Mouse (Mus musculus) lung, embryonic 14.5 days (tissue): ENCODE results near the gene Zfp213. TPM values are rescaled to one million over a fixed set of nuclear protein-coding genes. Genes with fewer than 3 reads are reported as not detected.

ENCODE experiments used
- ATAC-seq: fragments of 200-750 bp; cut with Nextera tagmentation; 2 replicates; pipeline ENCODE4 v1.8.0; 2017; ENCODE audit warnings: mild to moderate bottlenecking, moderate TSS enrichment, moderate library complexity; ENCODE audit not compliant: insufficient read depth
- DNase-seq: peaks from one replicate; pipeline ENCODE4 v3.0.0-alpha.2; 2015
- H3K27ac ChIP-seq: fragments of 300-500 bp; sonication (generic); 2 replicates; pipeline ENCODE4 v1.5.1; 2014; ENCODE audit warnings: low read depth, mild to moderate bottlenecking, moderate library complexity
- H3K27me3 ChIP-seq: fragments of 300-500 bp; sonication (generic); 2 replicates; pipeline ENCODE4 v1.6.1; 2014; ENCODE audit warnings: low read length, control low read depth; ENCODE audit not compliant: insufficient read depth
- H3K36me3 ChIP-seq: fragments of 300-500 bp; sonication (generic); 2 replicates; pipeline ENCODE4 v1.6.1; 2014; ENCODE audit warnings: control low read depth; ENCODE audit not compliant: insufficient read depth
- H3K4me1 ChIP-seq: fragments of 300-500 bp; sonication (generic); 2 replicates; pipeline ENCODE4 v1.6.1; 2014; ENCODE audit warnings: antibody characterized with exemption, control low read depth; ENCODE audit not compliant: insufficient read depth
- H3K4me2 ChIP-seq: fragments of 300-500 bp; sonication (generic); 2 replicates; pipeline ENCODE4 v1.6.1; 2014; ENCODE audit warnings: mild to moderate bottlenecking
- H3K4me3 ChIP-seq: fragments of 300-500 bp; sonication (generic); 2 replicates; pipeline ENCODE4 v1.5.1; 2014; ENCODE audit warnings: low read depth, low read length
- H3K9ac ChIP-seq: fragments of 300-500 bp; sonication (generic); 2 replicates; pipeline ENCODE4 v1.6.1; 2014
- H3K9me3 ChIP-seq: fragments of 300-500 bp; sonication (generic); 2 replicates; pipeline ENCODE4 v1.6.1; 2016; ENCODE audit warnings: low read depth, low read length, control low read depth
- CTCF ChIP-seq: IDR thresholded peaks from 2 replicates; pipeline ENCODE4 v1.5.1; 2016; ENCODE audit warnings: antibody characterized with exemption, low read depth
- WGBS: fragments of 180-500 bp; shearing (Covaris S2); extraction: QIAGEN DNeasy Blood & Tissue Kit; methylation state at CpG from one replicate; pipeline ENCODE4 v1.1.7; 2014; 5-methylcytosine and 5-hydroxymethylcytosine counted together
- polyA plus RNA-seq: library from polyadenylated mRNA; unstranded; fragments of >200 nt; fragmentation: Nextera tagmentation; extraction: Ambion mirVana; gene quantifications from 2 replicates; pipeline ENCODE4 v1.2.1, GENCODE M21; 2014

The Zfp213 gene
- polyA plus RNA-seq, 1 experiment from 2014 or later, result 24.7 TPM

DNA sequence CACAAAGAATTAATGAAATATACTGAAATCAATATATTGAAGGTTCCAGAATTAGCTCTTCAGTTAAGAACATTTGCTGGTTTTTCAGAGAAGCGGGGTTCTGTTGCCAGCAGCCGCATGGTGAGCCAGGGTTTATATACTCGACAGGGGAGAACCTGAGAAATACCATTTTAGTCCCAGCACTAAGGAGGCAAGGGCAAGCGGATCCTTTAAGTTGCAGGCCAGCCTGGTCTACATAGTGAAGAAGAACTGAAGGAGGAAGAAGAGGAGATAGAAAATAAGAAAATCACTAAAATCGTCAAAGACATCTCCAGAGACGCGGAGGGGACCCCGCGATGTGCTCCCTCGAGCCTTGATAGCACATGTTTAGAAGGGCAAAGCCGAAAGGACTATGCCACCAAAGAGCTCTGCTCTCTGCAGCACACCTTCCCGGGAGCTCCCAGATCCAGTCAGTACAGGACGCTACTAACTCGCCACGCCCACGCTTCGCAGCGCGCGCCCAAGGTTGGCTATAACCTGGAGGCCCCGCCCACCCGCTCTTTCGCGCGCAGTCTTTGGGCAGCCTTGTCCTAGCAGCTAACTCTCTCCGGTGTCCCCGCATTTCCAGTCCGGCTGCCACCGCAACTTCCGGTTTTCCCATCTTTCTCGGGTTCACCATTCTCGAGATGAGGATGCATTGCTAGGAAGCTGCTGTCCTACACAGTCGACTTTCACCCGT lies 28.3 kb upstream of the Zfp213 start:
- peak; percentile 99 for DNase-seq
- H3K36me3 ChIP-seq, result no peaks in the 10 kb centered on the region
- no peaks in the 10 kb centered on the region for H3K9me3 ChIP-seq
- ATAC-seq, result peak; percentile 100
- peak overlapping the region; percentile 70 for H3K27ac ChIP-seq
- H3K27me3 ChIP-seq, result no peaks in the 10 kb centered on the region
- H3K4me3 ChIP-seq, result peak overlapping the region; percentile 50
- 6% methylated on average over 34 of the region's 34 CpGs for WGBS
- H3K4me2 ChIP-seq, result peak overlapping the region; percentile 90
- H3K4me1 ChIP-seq, result 0 out of 2 replicates have a peak, but pooled peaks cover 5% of the 10 kb centered on the region
- peak overlapping the region; percentile 67 for H3K9ac ChIP-seq
- TF ChIP-seq CTCF, result no peak

DNA sequence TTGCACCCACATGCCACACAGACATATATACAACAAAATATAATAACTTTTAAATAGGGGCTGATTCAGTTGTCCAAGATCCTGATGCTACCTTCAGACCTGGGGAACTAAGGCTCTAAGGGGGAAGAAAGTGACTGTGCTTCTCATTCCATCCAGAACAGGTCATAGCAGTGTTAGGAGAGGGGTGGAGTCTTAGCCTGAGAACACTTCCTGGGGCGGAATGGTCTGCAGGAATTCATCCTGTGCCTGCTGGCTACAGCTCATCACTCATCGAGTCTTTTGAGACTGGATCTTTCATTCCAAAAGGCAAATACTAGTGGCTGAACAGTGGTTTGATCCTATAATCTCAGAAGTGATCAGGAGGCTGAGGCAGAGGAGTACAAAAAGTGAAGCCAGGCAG lies 23.2 kb upstream of the Zfp213 start:
- ATAC-seq, result no peak
- 55% methylated on average over 2 of the region's 2 CpGs for WGBS

DNA sequence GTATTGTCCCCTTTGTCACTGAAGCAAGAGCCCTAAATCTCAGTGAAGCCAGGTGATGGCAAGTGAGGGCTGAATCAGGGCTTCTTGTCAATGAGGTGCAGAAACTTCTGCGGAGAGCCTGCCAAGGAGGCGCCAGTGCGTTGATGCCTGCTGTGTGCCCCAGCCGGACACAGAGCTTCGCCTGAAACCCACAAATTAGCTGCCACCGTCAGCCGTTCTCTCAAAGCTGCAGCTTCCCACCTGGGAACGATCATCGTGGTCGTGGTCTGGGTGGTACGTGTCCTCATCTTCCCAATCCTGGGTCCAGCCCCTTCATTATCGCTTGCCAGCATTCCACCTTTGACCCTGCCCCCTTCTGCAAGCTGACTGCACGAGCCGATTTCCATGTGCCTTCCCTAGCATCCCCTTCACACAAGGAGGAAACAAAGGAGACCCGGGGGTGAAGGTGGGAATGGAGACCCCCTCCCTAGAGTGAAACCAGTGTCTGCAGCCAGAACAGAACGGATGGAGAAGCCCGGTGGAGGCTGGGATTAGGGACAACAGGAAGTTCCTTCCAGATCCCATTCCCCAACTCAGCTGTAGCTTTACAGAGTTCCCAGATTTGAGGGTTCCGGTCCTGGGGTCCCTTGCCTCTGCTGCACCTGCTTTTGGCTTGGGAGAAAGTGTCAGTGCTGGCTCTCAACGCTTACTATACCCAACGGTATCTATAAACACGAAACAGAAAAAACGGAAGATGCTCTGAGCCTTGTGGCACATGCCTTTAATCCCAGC lies 21.9 kb upstream of the Zfp213 start:
- TF ChIP-seq CTCF, result no peak
- Histone ChIP-seq H3K9me3 (no peaks in the 10 kb centered on the region), H3K4me1 (0 out of 2 replicates have a peak, but pooled peaks cover 4% of the 10 kb centered on the region), H3K4me2 (peak overlapping the region; percentile 82), H3K4me3 (peak overlapping the region; percentile 71), H3K9ac (peak overlapping the region; percentile 80), H3K36me3 (peaks cover 13% of the 10 kb centered on the region; the same call in 1 of the 2 replicates), H3K27me3 (no peaks in the 10 kb centered on the region), H3K27ac (no peak overlapping the region)
- peak; percentile 90 for DNase-seq
- under 1% methylated on average over 22 of the region's 22 CpGs for WGBS
- peak; percentile 90 for ATAC-seq

More for the DNA sequence above, 23.2 kb upstream of the Zfp213 start:
- no peak overlapping the region for H3K4me3 ChIP-seq
- H3K9me3 ChIP-seq, result no peaks in the 10 kb centered on the region
- no peak for DNase-seq
- no peak overlapping the region for H3K27ac ChIP-seq
- 0 out of 2 replicates have a peak, but pooled peaks cover 9% of the 10 kb centered on the region for H3K36me3 ChIP-seq
- 0 out of 2 replicates have a peak, but pooled peaks cover 6% of the 10 kb centered on the region for H3K4me1 ChIP-seq
- no peak overlapping the region for H3K4me2 ChIP-seq
- H3K27me3 ChIP-seq, result no peaks in the 10 kb centered on the region
- no peak overlapping the region for H3K9ac ChIP-seq
- TF ChIP-seq CTCF, result no peak

DNA sequence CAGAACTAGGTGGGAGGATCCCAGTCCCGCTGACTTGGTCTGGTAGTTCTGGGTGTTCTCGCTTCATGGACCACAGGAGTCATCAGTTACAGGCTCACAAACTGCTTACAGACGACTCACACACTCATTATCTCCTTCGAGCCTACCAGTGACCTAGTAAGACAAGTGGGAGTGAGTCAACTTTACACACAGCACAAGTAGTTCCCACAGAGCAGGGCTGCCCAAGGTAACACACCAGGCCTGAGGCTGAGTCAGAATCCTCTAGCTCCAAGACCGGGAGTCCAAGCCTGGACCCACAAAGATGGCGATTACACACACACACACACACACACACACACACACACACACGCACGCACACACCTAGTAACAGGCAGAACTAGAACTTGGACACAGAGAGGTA lies 20.7 kb upstream of the Zfp213 start:
- peak overlapping the region; percentile 82 for H3K4me2 ChIP-seq
- H3K36me3 ChIP-seq, result peaks cover 24% of the 10 kb centered on the region
- no peaks in the 10 kb centered on the region for H3K9me3 ChIP-seq
- H3K27ac ChIP-seq, result no peak overlapping the region
- H3K4me3 ChIP-seq, result peak overlapping the region; percentile 71
- no peaks in the 10 kb centered on the region for H3K27me3 ChIP-seq
- DNase-seq (no peak), ATAC-seq (no peak)
- WGBS, result 75% methylated on average over 8 of the region's 8 CpGs
- H3K4me1 ChIP-seq, result 0 out of 2 replicates have a peak, but pooled peaks cover 4% of the 10 kb centered on the region
- peak overlapping the region; percentile 1; the same call in 1 of the 2 replicates for H3K9ac ChIP-seq
- TF ChIP-seq CTCF, result no peak

DNA sequence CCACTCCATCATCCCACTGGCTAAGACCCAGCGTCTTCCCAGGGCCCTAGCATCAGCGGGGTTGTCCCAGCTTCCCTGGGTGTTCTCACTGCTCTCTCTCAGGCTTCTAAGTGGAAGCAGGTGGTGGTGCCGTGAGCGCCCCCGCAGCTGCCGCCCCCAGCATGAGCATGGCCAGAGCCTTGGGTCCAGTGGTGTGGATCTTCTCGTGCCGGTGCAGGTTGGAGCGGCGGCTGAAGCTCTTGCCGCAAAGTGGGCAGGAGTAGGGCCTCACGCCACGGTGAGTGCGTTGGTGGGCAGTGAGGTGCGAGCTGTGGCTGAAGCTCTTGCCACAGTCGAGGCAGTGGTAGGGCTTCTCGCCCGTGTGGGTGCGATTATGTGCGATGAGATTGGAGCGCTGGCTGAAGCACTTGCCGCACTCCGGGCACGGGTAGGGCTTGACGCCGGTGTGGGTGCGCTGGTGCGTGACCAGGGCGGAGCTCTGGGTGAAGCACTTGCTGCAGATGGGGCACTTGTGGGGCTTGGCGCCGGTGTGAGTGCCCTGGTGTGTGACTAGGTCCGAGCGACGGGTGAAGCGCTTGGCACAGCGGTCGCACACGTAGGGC lies 12.0 kb upstream of the Zfp213 start:
- H3K36me3 ChIP-seq, result peaks cover 65% of the 10 kb centered on the region
- no peak overlapping the region for H3K4me2 ChIP-seq
- no peaks in the 10 kb centered on the region for H3K4me1 ChIP-seq
- no peaks in the 10 kb centered on the region; the same call in 1 of the 2 replicates for H3K9me3 ChIP-seq
- no peak overlapping the region for H3K27ac ChIP-seq
- 97% methylated on average over 38 of the region's 38 CpGs for WGBS
- no peak for DNase-seq
- H3K27me3 ChIP-seq, result no peaks in the 10 kb centered on the region
- TF ChIP-seq CTCF, result no peak
- H3K4me3 ChIP-seq, result no peak overlapping the region
- no peak overlapping the region for H3K9ac ChIP-seq
- ATAC-seq, result no peak

DNA sequence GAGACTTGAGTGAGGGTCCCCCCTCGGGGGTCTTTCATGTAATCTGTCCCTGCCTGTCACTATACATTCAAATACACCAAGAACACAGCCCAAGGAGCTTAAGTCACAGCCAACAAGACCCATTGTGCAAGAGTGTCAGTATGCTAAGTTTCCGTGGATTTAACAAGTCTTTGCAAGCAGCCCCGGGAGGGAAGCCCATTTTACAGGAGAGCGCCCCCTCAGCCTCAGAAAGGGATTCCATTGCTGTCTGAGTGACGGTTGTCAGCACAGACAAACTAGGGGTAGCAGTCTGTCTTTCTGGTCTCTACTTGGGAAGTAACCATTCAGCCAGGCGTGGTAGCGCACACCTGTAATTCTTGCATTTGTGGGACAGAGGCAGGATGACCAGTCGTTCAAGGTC lies 10.1 kb upstream of the Zfp213 start:
- no peak for DNase-seq
- H3K27me3 ChIP-seq, result no peaks in the 10 kb centered on the region
- WGBS, result 93% methylated on average over 8 of the region's 8 CpGs
- no peak overlapping the region for H3K4me2 ChIP-seq
- no peak overlapping the region for H3K27ac ChIP-seq
- H3K4me1 ChIP-seq, result no peaks in the 10 kb centered on the region
- peaks cover 46% of the 10 kb centered on the region for H3K36me3 ChIP-seq
- no peak overlapping the region for H3K4me3 ChIP-seq
- TF ChIP-seq CTCF, result no peak
- no peak for ATAC-seq
- H3K9ac ChIP-seq, result no peak overlapping the region
- no peaks in the 10 kb centered on the region; the same call in 1 of the 2 replicates for H3K9me3 ChIP-seq
